Mouse (Mus musculus) fibroblast of lung, adult 2 months (primary cell): ENCODE results near the gene Rbm33.

Source experiments
- DNase-seq: peaks from one replicate; pipeline ENCODE4 v3.0.0-alpha.2; 2011; ENCODE audit warnings: low read depth

The Rbm33 gene

GRCm38 (mm10) chr5:28412006-28412685 is 95.2 kb downstream of the Rbm33 start:
- DNase-seq: peak; percentile 48

GRCm38 (mm10) chr5:28413533-28413932 is 96.6 kb downstream of the Rbm33 start:
- no peak for DNase-seq

GRCm38 (mm10) chr5:28414076-28414475 is 97.2 kb downstream of the Rbm33 start:
- no peak for DNase-seq

- no peak for DNase-seq
Observed at GRCm38 (mm10) chr5:28416029-28416428, 99.1 kb downstream of the Rbm33 start.

GRCm38 (mm10) chr5:28418734-28419133 is 101.8 kb downstream of the Rbm33 start:
- no peak for DNase-seq

- no peak for DNase-seq
Observed at GRCm38 (mm10) chr5:28419640-28420265, 102.8 kb downstream of the Rbm33 start.

GRCm38 (mm10) chr5:28423781-28424180 is 106.9 kb downstream of the Rbm33 start:
- no peak for DNase-seq

GRCm38 (mm10) chr5:28425926-28426325 is 109.0 kb downstream of the Rbm33 start:
- DNase-seq: no peak

GRCm38 (mm10) chr5:28450126-28450890 is 133.4 kb downstream of the Rbm33 start:
- DNase-seq: no peak

GRCm38 (mm10) chr5:28451053-28451638 is 134.2 kb downstream of the Rbm33 start:
- peak; percentile 23 for DNase-seq

- no peak for DNase-seq
Observed at GRCm38 (mm10) chr5:28453086-28453485, 136.2 kb downstream of the Rbm33 start.

GRCm38 (mm10) chr5:28453523-28453922 is 136.6 kb downstream of the Rbm33 start:
- no peak for DNase-seq

- no peak for DNase-seq
Observed at GRCm38 (mm10) chr5:28454546-28454945, 137.6 kb downstream of the Rbm33 start.

- DNase-seq: no peak
Observed at GRCm38 (mm10) chr5:28455721-28456120, 138.8 kb downstream of the Rbm33 start.

GRCm38 (mm10) chr5:28456366-28456765 is 139.4 kb downstream of the Rbm33 start:
- no peak for DNase-seq

- DNase-seq: no peak
Observed at GRCm38 (mm10) chr5:28457921-28458641, 141.2 kb downstream of the Rbm33 start.

GRCm38 (mm10) chr5:28458821-28459240 is 141.9 kb downstream of the Rbm33 start:
- DNase-seq: no peak

- no peak for DNase-seq
Observed at GRCm38 (mm10) chr5:28459456-28460225, 142.7 kb downstream of the Rbm33 start.

GRCm38 (mm10) chr5:28460556-28461350 is 143.8 kb downstream of the Rbm33 start:
- no peak for DNase-seq

GRCm38 (mm10) chr5:28461376-28461775 is 144.5 kb downstream of the Rbm33 start:
- no peak for DNase-seq
